ENCODE assay signal across 8 mouse cellular contexts in the genomic region with DNA sequence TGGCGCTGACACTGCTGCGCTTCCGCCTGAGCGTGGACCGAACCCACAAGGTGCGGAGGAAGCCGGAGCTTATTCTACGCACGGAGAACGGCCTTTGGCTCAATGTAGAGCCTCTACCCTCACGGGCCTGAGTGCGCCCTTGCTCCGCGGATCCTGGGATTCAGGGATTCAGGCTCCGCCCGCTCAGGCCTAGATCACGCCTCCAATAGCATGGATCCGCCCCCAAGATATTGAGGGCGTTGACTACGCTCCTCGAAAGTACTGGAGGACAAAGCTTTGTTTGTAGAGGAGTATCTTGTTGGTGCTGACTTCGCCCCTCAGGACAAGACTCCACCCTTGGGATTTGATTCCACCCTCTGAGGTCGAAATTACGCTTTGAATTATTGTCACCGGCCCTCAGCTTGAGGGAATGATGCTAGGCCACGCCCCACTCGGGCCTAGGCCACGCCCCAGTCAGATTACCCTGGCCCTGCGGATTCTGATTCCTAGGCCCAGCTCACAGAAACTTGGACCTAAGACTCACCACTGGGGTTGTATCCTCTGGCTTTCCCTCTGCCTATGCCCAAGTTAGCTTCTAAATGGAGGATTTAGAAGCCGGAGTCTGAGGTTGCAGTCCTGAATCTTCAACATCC. TPM values are rescaled to one million over a fixed set of nuclear protein-coding genes. Genes with fewer than 3 reads are reported as not detected.
A peak's percentile ranks its signal among the peaks of the same experiment; 100 is the strongest.
DNase-seq lines count a peak whose midpoint lies in the region; ATAC-seq and TF ChIP-seq lines count a peak whose summit lies in the region.

No protein-coding gene starts in this region.

- no peak for TF ChIP-seq POLR2A in liver, adult 2 months (IDR thresholded peaks at IDR 0.05; ENCODE audit: extremely low read depth, insufficient read depth, low read length)

- 0 out of 2 replicates have a peak, but pooled peaks cover 3% of the 10 kb centered on the region for H3K9me3 ChIP-seq in forebrain, embryonic 15.5 days
- no peaks in the 10 kb centered on the region for H3K9me3 ChIP-seq in hindbrain, embryonic 15.5 days
- no peaks in the 10 kb centered on the region for H3K9me3 ChIP-seq in midbrain, embryonic 15.5 days

- H3K4me1 ChIP-seq in forebrain, embryonic 15.5 days, result 0 out of 2 replicates have a peak, but pooled peaks cover 4% of the 10 kb centered on the region
- peaks cover 7% of the 10 kb centered on the region; the same call in 1 of the 2 replicates for H3K4me1 ChIP-seq in hindbrain, embryonic 15.5 days (replicated peaks)
- peaks cover 2% of the 10 kb centered on the region; the same call in 1 of the 2 replicates for H3K4me1 ChIP-seq in liver, adult 2 months (ENCODE audit: control insufficient read depth, insufficient read depth, low read length)
- peaks cover 5% of the 10 kb centered on the region; the same call in 1 of the 2 replicates for H3K4me1 ChIP-seq in midbrain, embryonic 15.5 days

- ATAC-seq in forebrain, embryonic 15.5 days (replicated peaks), result peak; percentile 70; the same call in 1 of the 2 replicates
- ATAC-seq in hindbrain, embryonic 15.5 days (ENCODE audit: low FRiP score, low read depth), result peak; percentile 79
- ATAC-seq in midbrain, embryonic 15.5 days (replicated peaks), result peak; percentile 54; the same call in 1 of the 2 replicates
- ATAC-seq in monocyte, adult 5-6 weeks (replicated peaks; ENCODE audit: insufficient number of reproducible peaks, low FRiP score, low TSS enrichment, poor library complexity, severe bottlenecking), result no peak

- no peaks in the 10 kb centered on the region for H3K27me3 ChIP-seq in forebrain, embryonic 15.5 days
- H3K27me3 ChIP-seq in hindbrain, embryonic 15.5 days, result peaks cover 3% of the 10 kb centered on the region; the same call in 1 of the 2 replicates
- no peaks in the 10 kb centered on the region for H3K27me3 ChIP-seq in liver, adult 2 months (ENCODE audit: control insufficient read depth, insufficient read depth, low read length)
- no peaks in the 10 kb centered on the region for H3K27me3 ChIP-seq in midbrain, embryonic 15.5 days (replicated peaks)

- H3K4me2 ChIP-seq in forebrain, embryonic 15.5 days (replicated peaks), result peak overlapping the region; percentile 43
- peak overlapping the region; percentile 52 for H3K4me2 ChIP-seq in hindbrain, embryonic 15.5 days
- H3K4me2 ChIP-seq in midbrain, embryonic 15.5 days, result peak overlapping the region; percentile 42

- peak; percentile 33 for DNase-seq in CD4-positive helper T cell, adult 2 months (ENCODE audit: low read depth, low spot score)
- DNase-seq in adrenal gland, postnatal 10 days, result peak; percentile 54
- DNase-seq in liver, adult 2 months (ENCODE audit: extremely low read depth, low read depth, low spot score), result no peak
- DNase-seq in left cerebral cortex, postnatal 36 days (ENCODE audit: low spot score in 2 of 2), result no peak

- TF ChIP-seq CTCF in liver, adult 2 months (IDR thresholded peaks at IDR 0.05; ENCODE audit: low read depth, low read length), result no peak

- no peaks in the 10 kb centered on the region for H3K79me2 ChIP-seq in liver, adult 2 months (ENCODE audit: control insufficient read depth, insufficient read depth, low read length)

- H3K9ac ChIP-seq in forebrain, embryonic 15.5 days (replicated peaks), result peak overlapping the region; percentile 40; the same call in 1 of the 2 replicates
- H3K9ac ChIP-seq in hindbrain, embryonic 15.5 days, result no peak overlapping the region
- H3K9ac ChIP-seq in liver, adult 2 months (ENCODE audit: low read depth, low read length), result 0 out of 2 replicates have a peak overlapping the region, but pooled peaks have one; percentile 5
- peak overlapping the region; percentile 11; the same call in 1 of the 2 replicates for H3K9ac ChIP-seq in midbrain, embryonic 15.5 days

- peak overlapping the region; percentile 34 for H3K4me3 ChIP-seq in forebrain, embryonic 15.5 days
- H3K4me3 ChIP-seq in hindbrain, embryonic 15.5 days, result peak overlapping the region; percentile 28
- peak overlapping the region; percentile 19 for H3K4me3 ChIP-seq in liver, adult 2 months (ENCODE audit: insufficient read depth, low read depth, low read length)
- peak overlapping the region; percentile 31 for H3K4me3 ChIP-seq in midbrain, embryonic 15.5 days

- whole genome bisulfite sequencing in forebrain, embryonic 15.5 days, result 6% methylated on average over 30 of the region's 30 CpGs
- WGBS in hindbrain, embryonic 15.5 days, result 10% methylated on average over 30 of the region's 30 CpGs
- 28% methylated on average over 30 of the region's 30 CpGs for WGBS in liver, adult 2 months
- WGBS in midbrain, embryonic 15.5 days, result 8% methylated on average over 30 of the region's 30 CpGs

- intact Hi-C loops in left cerebral cortex, postnatal 36 days (cut with DNase I), result loop anchor here (5.0 to 10.0 kb wide), 2 partner anchors 105 to 458 kb away; a partner anchor contains a TSS

- H3K27ac ChIP-seq in forebrain, embryonic 15.5 days (replicated peaks), result no peak overlapping the region
- no peak overlapping the region for H3K27ac ChIP-seq in hindbrain, embryonic 15.5 days (replicated peaks)
- no peak overlapping the region for H3K27ac ChIP-seq in liver, adult 2 months (replicated peaks; ENCODE audit: insufficient read depth, low read depth, low read length)
- no peak overlapping the region for H3K27ac ChIP-seq in midbrain, embryonic 15.5 days

- no peaks in the 10 kb centered on the region for H3K36me3 ChIP-seq in forebrain, embryonic 15.5 days
- H3K36me3 ChIP-seq in hindbrain, embryonic 15.5 days, result no peaks in the 10 kb centered on the region
- H3K36me3 ChIP-seq in liver, adult 2 months (ENCODE audit: control insufficient read depth, insufficient read depth, low read length), result no peaks in the 10 kb centered on the region
- no peaks in the 10 kb centered on the region for H3K36me3 ChIP-seq in midbrain, embryonic 15.5 days (replicated peaks)

RNA-seq across cellular contexts. Expression of a gene that starts 13.4 kb away (rescaled TPM):
- total RNA-seq in adrenal gland, postnatal 10 days (2021), result 10 to 100 TPM in 1 of 2 experiments, 1 to 10 TPM in 1; 7.2 to 10.6 TPM
- 7.8 and 8.4 TPM in 2 replicates for polyA plus RNA-seq in forebrain, embryonic 15.5 days (2015; fragmentation: Nextera tagmentation; extraction: Ambion mirVana)
- polyA plus RNA-seq in hindbrain, embryonic 15.5 days (2015; fragmentation: Nextera tagmentation; extraction: Ambion mirVana), result 10.9 and 12.3 TPM in 2 replicates
- 10.2 and 14.1 TPM in 2 replicates for total RNA-seq in liver, adult 2 months (2014; rRNA removed)
- 18.7 and 20.1 TPM in 2 replicates for polyA plus RNA-seq in liver, adult 2 months (2012; rRNA removed)
- 13.5 and 16.1 TPM in 2 replicates for polyA plus RNA-seq in midbrain, embryonic 15.5 days (2015; fragmentation: Nextera tagmentation; extraction: Ambion mirVana)
- total RNA-seq in monocyte, adult 5-6 weeks (2017), result 0.11 to 1.2 TPM (median 1.1 TPM) in 3 replicates
- total RNA-seq in left cerebral cortex, postnatal 36 days (2021), result 1 to 10 TPM; 3.0 to 4.4 TPM

RNA-seq across cellular contexts. Expression of a gene that starts 39.9 kb away (rescaled TPM):
- under 1 TPM; 0.36 to 0.45 TPM for total RNA-seq in adrenal gland, postnatal 10 days (2021)
- polyA plus RNA-seq in forebrain, embryonic 15.5 days (2015; fragmentation: Nextera tagmentation; extraction: Ambion mirVana), result 0.23 TPM in 1 of 2 replicates, not detected in the other
- 0.92 and 1.3 TPM in 2 replicates for polyA plus RNA-seq in hindbrain, embryonic 15.5 days (2015; fragmentation: Nextera tagmentation; extraction: Ambion mirVana)
- 0.18 and 0.47 TPM in 2 replicates for total RNA-seq in liver, adult 2 months (2014; rRNA removed)
- 0.49 and 0.67 TPM in 2 replicates for polyA plus RNA-seq in liver, adult 2 months (2012; rRNA removed)
- polyA plus RNA-seq in midbrain, embryonic 15.5 days (2015; fragmentation: Nextera tagmentation; extraction: Ambion mirVana), result 0.84 and 1.5 TPM in 2 replicates
- total RNA-seq in monocyte, adult 5-6 weeks (2017), result not detected in 3 replicates
- total RNA-seq in left cerebral cortex, postnatal 36 days (2021), result not detected

RNA-seq across cellular contexts. Expression of a gene that starts 43.9 kb away (rescaled TPM):
- total RNA-seq in adrenal gland, postnatal 10 days (2021), result 10 to 100 TPM; 10.9 to 15.4 TPM
- 19.8 and 24.9 TPM in 2 replicates for polyA plus RNA-seq in forebrain, embryonic 15.5 days (2015; fragmentation: Nextera tagmentation; extraction: Ambion mirVana)
- 17.3 and 18.7 TPM in 2 replicates for polyA plus RNA-seq in hindbrain, embryonic 15.5 days (2015; fragmentation: Nextera tagmentation; extraction: Ambion mirVana)
- total RNA-seq in liver, adult 2 months (2014; rRNA removed), result 4.1 and 4.9 TPM in 2 replicates
- polyA plus RNA-seq in liver, adult 2 months (2012; rRNA removed), result 3.4 and 5.1 TPM in 2 replicates
- 14.7 and 19.8 TPM in 2 replicates for polyA plus RNA-seq in midbrain, embryonic 15.5 days (2015; fragmentation: Nextera tagmentation; extraction: Ambion mirVana)
- 94.6 to 125 TPM (median 116 TPM) in 3 replicates for total RNA-seq in monocyte, adult 5-6 weeks (2017)
- 1 to 10 TPM; 4.4 to 4.6 TPM for total RNA-seq in left cerebral cortex, postnatal 36 days (2021)

Comparison
In these comparisons a context has a peak if more than half of its experiments do, and no peak if none do; other contexts are left out.
1. DNase-seq: peak in CD4-positive helper T cell, adult 2 months (single experiment) and adrenal gland, postnatal 10 days (single experiment); none in liver, adult 2 months (single experiment) and left cerebral cortex, postnatal 36 days (0 of 2).
2. Peak in every context shown above with its lines, with median percentiles within 50 percentile points of each other: H3K4me2 ChIP-seq and H3K4me3 ChIP-seq.